Mouse (Mus musculus) CH12F3 (cell line): ENCODE measurements around the gene Ano2.

Experiments
- in situ Hi-C: fragments of 300-500 bp; cut with MboI; formaldehyde crosslinking; loops from 2 replicates; pipeline ENCODE4 v1.14.3; 2020; ENCODE audit warnings: low sequenced_read_pairs

The Ano2 gene

GRCm38 (mm10) chr6:125737511-125738285 is 47.5 kb downstream of the Ano2 start:
- in situ Hi-C loops = no loop called here

GRCm38 (mm10) chr6:125743203-125744100 is 53.2 kb downstream of the Ano2 start:
- in situ Hi-C loops = no loop called here

- in situ Hi-C loops = no loop called here
Measured at GRCm38 (mm10) chr6:125747322-125747930, 57.2 kb downstream of the Ano2 start.

- in situ Hi-C loops = no loop called here
Measured at GRCm38 (mm10) chr6:125748646-125749045, 58.4 kb downstream of the Ano2 start.

GRCm38 (mm10) chr6:125762851-125763519 is 72.8 kb downstream of the Ano2 start:
- in situ Hi-C loops = no loop called here

- in situ Hi-C loops = no loop called here
Measured at GRCm38 (mm10) chr6:125773256-125773655, 83.0 kb downstream of the Ano2 start.

- in situ Hi-C loops = no loop called here
Measured at GRCm38 (mm10) chr6:125776291-125776690, 86.1 kb downstream of the Ano2 start.

GRCm38 (mm10) chr6:125802954-125803353 is 112.7 kb downstream of the Ano2 start:
- in situ Hi-C loops = no loop called here

GRCm38 (mm10) chr6:125803364-125804011 is 113.3 kb downstream of the Ano2 start:
- in situ Hi-C loops = no loop called here

GRCm38 (mm10) chr6:125808996-125809649 is 118.9 kb downstream of the Ano2 start:
- in situ Hi-C loops = no loop called here

GRCm38 (mm10) chr6:125811395-125811794 is 121.2 kb downstream of the Ano2 start:
- in situ Hi-C loops = no loop called here

- in situ Hi-C loops = no loop called here
Measured at GRCm38 (mm10) chr6:125838121-125838520, 147.9 kb downstream of the Ano2 start.

- in situ Hi-C loops = no loop called here
Measured at GRCm38 (mm10) chr6:125841284-125841683, 151.1 kb downstream of the Ano2 start.

- in situ Hi-C loops = no loop called here
Measured at GRCm38 (mm10) chr6:125851196-125851595, 161.0 kb downstream of the Ano2 start.

- in situ Hi-C loops = no loop called here
Measured at GRCm38 (mm10) chr6:125858294-125858693, 168.1 kb downstream of the Ano2 start.

- in situ Hi-C loops = no loop called here
Measured at GRCm38 (mm10) chr6:125868516-125868915, 178.3 kb downstream of the Ano2 start.

GRCm38 (mm10) chr6:125871482-125871881 is 181.3 kb downstream of the Ano2 start:
- in situ Hi-C loops = no loop called here

- in situ Hi-C loops = no loop called here
Measured at GRCm38 (mm10) chr6:125874742-125875141, 184.5 kb downstream of the Ano2 start.

GRCm38 (mm10) chr6:125876884-125877283 is 186.7 kb downstream of the Ano2 start:
- in situ Hi-C loops = no loop called here

GRCm38 (mm10) chr6:125878671-125879070 is 188.5 kb downstream of the Ano2 start:
- in situ Hi-C loops = no loop called here
